Mouse (Mus musculus) heart, embryonic 15.5 days (tissue): ENCODE data around the gene Hira. TPM values are rescaled to one million over a fixed set of nuclear protein-coding genes. Genes with fewer than 3 reads are reported as not detected.
"Not testable (repeated sequence)": the region's sequence is repeated elsewhere in the genome, so short reads cannot be mapped to it uniquely, and the experiment has no call there.

Experiments
- ATAC-seq: fragments of 200-750 bp; cut with Nextera tagmentation; replicated peaks from 2 replicates; pipeline ENCODE4 v1.8.0; 2017; ENCODE audit warnings: low read depth, moderate TSS enrichment; ENCODE audit not compliant: insufficient number of reproducible peaks, insufficient read depth, low FRiP score
- H3K27ac ChIP-seq: fragments of 300-500 bp; sonication (generic); 2 replicates; pipeline ENCODE4 v1.5.1; 2015; ENCODE audit warnings: mild to moderate bottlenecking, inconsistent platforms
- H3K27me3 ChIP-seq: fragments of 300-500 bp; sonication (generic); 2 replicates; pipeline ENCODE4 v1.6.1; 2015; ENCODE audit warnings: inconsistent platforms
- H3K36me3 ChIP-seq: fragments of 300-500 bp; sonication (generic); 2 replicates; pipeline ENCODE4 v1.6.1; 2015; ENCODE audit warnings: mild to moderate bottlenecking, inconsistent platforms
- H3K4me1 ChIP-seq: fragments of 300-500 bp; sonication (generic); replicated peaks from 2 replicates; pipeline ENCODE4 v1.6.1; 2015; ENCODE audit warnings: inconsistent platforms
- H3K4me2 ChIP-seq: fragments of 300-500 bp; sonication (generic); 2 replicates; pipeline ENCODE4 v1.6.1; 2015; ENCODE audit warnings: inconsistent platforms, mild to moderate bottlenecking, moderate library complexity
- H3K4me3 ChIP-seq: fragments of 300-500 bp; sonication (generic); 2 replicates; pipeline ENCODE4 v1.5.1; 2015; ENCODE audit warnings: mild to moderate bottlenecking, inconsistent platforms
- H3K9ac ChIP-seq: fragments of 300-500 bp; sonication (generic); 2 replicates; pipeline ENCODE4 v1.6.1; 2015; ENCODE audit warnings: mild to moderate bottlenecking, inconsistent platforms
- H3K9me3 ChIP-seq: fragments of 300-500 bp; sonication (generic); replicated peaks from 2 replicates; pipeline ENCODE4 v1.6.1; 2016; ENCODE audit warnings: inconsistent platforms
- WGBS: fragments of 180-500 bp; shearing (Covaris S2); methylation state at CpG from one replicate; pipeline ENCODE4 v1.1.7; 2015; ENCODE audit warnings: mixed read lengths; 5-methylcytosine and 5-hydroxymethylcytosine counted together
- polyA plus RNA-seq: library from polyadenylated mRNA; unstranded; fragments of >200 nt; fragmentation: Nextera tagmentation; extraction: Ambion mirVana; gene quantifications from 2 replicates; pipeline ENCODE4 v1.2.1, GENCODE M21; 2015

The Hira gene
- 9.5 TPM in 2 replicates for polyA plus RNA-seq

GRCm38 (mm10) chr16:18876442-18877308 is at the start of gene Hira, which contains the start of gene Mrpl40:
Gene Hira (plus strand): TSS chr16:18877037.
Gene Mrpl40 (minus strand): TSS chr16:18876862.
- Histone ChIP-seq H3K9ac (peak within 1 kb of the TSS; percentile 94), H3K36me3 (peaks cover 33% of the 10 kb centered on the region), H3K4me3 (peak within 1 kb of the TSS; percentile 98), H3K4me1 (peaks cover 18% of the 10 kb centered on the region), H3K4me2 (peak within 1 kb of the TSS; percentile 93), H3K27me3 (no peaks in the 10 kb centered on the region), H3K27ac (peak within 1 kb of the TSS; percentile 93), H3K9me3 (no peaks in the 10 kb centered on the region)
- ATAC-seq, result peak; percentile 95
- WGBS, result under 1% methylated on average over 85 of the region's 93 CpGs

DNA sequence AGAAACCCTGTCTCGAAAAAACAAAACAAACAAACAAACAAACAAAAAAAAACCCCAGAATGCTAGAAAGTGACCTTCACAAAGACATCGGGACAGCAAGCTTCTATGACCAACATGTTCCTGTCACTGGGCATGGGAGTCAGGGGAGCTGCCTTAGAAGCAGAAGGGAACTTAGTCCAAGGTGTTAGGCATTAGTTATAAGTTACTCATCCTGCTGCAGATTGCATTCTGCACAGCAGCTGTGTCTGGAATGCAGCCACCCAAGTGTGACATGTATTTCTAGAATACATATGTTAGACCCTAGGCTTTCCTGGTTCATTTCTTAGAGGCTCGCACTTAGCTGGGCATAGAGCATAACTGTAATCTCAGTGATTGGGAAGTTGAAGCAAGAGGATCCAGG is 48.2 kb upstream of the Hira start:
- 93% methylated on average over 3 of the region's 3 CpGs for WGBS
- H3K36me3 ChIP-seq, result peaks cover 78% of the 10 kb centered on the region
- H3K27me3 ChIP-seq, result no peaks in the 10 kb centered on the region

DNA sequence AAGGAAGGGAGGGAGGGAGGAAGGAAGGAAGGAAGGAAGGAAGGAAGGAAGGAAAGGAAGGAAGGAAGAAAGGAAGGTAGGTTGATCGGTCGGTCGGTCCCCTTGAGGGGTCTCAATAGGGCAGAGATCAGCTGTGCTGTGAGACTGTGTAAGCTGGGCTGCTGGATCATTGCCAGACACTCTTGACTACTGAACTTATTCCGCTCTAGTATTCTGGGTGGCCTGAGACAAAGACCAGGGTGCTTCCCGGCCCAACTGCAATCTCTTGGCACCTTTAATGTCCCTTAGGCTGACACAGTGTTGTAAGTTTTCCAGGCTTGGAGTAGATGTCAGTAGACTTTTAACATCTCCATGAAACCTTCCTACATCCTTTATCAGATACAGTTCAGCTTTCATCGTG is 47.7 kb upstream of the Hira start:
- no peaks in the 10 kb centered on the region for H3K9me3 ChIP-seq
- no peak overlapping the region for H3K4me3 ChIP-seq
- no peaks in the 10 kb centered on the region for H3K4me1 ChIP-seq
- 67% methylated on average over 6 of the region's 6 CpGs for WGBS
- peaks cover 78% of the 10 kb centered on the region for H3K36me3 ChIP-seq
- no peak overlapping the region for H3K9ac ChIP-seq
- H3K27ac ChIP-seq, result no peak overlapping the region
- no peak overlapping the region for H3K4me2 ChIP-seq
- no peaks in the 10 kb centered on the region for H3K27me3 ChIP-seq
- no peak for ATAC-seq

More for the DNA sequence above, 48.2 kb upstream of the Hira start:
- ATAC-seq, result no peak
- no peak overlapping the region for H3K9ac ChIP-seq
- H3K4me1 ChIP-seq, result no peaks in the 10 kb centered on the region
- no peak overlapping the region for H3K4me2 ChIP-seq
- H3K9me3 ChIP-seq, result no peaks in the 10 kb centered on the region
- no peak overlapping the region for H3K27ac ChIP-seq
- no peak overlapping the region for H3K4me3 ChIP-seq

DNA sequence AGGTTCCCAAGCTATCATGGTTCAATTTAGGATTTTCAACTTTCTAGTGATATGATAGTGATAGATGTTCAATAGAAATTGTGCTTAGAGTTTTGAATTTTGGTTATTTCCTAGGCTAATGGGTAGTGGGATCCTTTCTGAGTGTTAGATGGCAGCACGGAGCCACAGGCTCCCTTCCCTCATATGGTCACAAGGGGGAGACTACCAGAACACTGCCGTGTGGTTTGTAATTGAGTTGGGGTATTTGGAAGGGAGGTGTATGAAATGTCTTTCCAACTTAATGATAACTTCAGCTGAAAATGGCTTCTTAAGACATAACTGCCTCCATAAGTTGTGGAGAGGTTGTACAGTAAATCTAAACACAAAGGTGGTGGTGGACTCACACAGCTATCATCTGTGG is 43.4 kb upstream of the Hira start:
- H3K4me3 ChIP-seq, result no peak overlapping the region
- WGBS, result 67% methylated on average over 2 of the region's 2 CpGs
- ATAC-seq, result no peak
- H3K9ac ChIP-seq, result no peak overlapping the region
- no peaks in the 10 kb centered on the region for H3K9me3 ChIP-seq
- H3K27me3 ChIP-seq, result no peaks in the 10 kb centered on the region
- no peak overlapping the region for H3K27ac ChIP-seq
- 0 out of 2 replicates have a peak, but pooled peaks cover 3% of the 10 kb centered on the region for H3K4me1 ChIP-seq
- H3K4me2 ChIP-seq, result no peak overlapping the region
- peaks cover 43% of the 10 kb centered on the region for H3K36me3 ChIP-seq

DNA sequence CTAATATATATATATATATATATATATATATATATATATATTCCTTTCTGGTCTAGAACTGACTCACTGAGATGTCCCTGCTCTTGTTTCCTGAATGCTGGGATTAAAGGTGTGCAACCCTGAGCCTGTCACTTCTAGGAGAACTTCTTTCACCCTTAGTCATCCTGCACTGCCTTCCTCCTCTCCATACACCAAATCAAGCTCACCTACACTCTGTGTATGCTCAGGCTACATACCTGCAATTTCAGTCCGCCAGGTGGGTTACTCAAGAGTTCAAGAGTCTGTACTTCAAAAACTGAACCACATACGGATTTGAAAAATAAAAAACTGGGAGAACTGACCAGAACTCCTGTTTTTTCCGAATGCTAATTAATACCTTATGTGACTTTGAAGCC is 40.8 kb upstream of the Hira start:
- WGBS, result 27% methylated on average over 3 of the region's 3 CpGs
- peak; percentile 10; the same call in 1 of the 2 replicates for ATAC-seq
- H3K4me2 ChIP-seq, result peak overlapping the region; percentile 60
- H3K27ac ChIP-seq, result no peak overlapping the region
- H3K27me3 ChIP-seq, result no peaks in the 10 kb centered on the region
- H3K36me3 ChIP-seq, result peaks cover 35% of the 10 kb centered on the region
- peak overlapping the region; percentile 81 for H3K4me3 ChIP-seq
- H3K4me1 ChIP-seq, result 0 out of 2 replicates have a peak, but pooled peaks cover 3% of the 10 kb centered on the region
- H3K9me3 ChIP-seq, result no peaks in the 10 kb centered on the region
- H3K9ac ChIP-seq, result peak overlapping the region; percentile 89; the same call in 1 of the 2 replicates

DNA sequence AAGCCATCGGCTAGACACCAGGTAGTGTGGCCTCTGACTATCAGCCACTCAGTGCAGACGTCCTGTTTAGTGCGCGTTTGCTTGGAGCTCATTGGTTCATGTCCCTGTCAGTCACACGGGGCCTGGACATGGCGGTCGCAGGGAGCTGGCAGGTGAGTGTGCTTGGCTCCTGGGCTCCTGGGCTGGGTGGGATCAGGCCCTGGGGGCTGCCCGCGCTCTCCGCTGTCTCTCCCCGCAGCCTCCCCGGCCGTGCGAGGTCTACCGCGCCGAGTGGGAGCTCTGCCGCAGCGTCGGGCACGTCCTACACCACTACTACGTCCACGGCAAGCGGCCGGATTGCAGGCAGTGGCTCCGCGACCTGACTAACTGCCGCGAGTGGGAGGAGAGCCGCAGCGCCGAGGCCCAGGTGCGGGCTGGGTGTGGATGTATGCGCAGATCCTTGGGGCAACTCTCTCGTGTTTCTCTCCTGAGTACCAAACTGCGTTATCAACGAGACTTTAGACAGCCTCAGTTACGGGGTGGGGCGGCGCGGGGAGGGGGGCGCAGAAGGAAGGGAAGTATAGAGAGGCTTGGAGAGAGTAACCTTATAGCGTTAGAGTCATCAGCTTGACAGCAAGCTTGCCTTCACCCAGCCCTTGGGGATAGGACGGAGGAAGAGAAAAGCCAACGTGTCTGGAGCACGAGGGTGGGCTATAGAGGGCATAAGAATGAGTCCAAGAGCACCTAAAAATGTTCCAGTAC is 40.2 kb upstream of the Hira start, which contains the start of the genes 2510002D24Rik and Gm28539:
TSS of gene 2510002D24Rik (plus strand) at position 111 of the 741 bp plus-strand sequence.
TSS of gene Gm28539 (plus strand) at position 117 of the 741 bp plus-strand sequence.
- peak within 1 kb of the TSS; percentile 89 for H3K9ac ChIP-seq
- 0 out of 2 replicates have a peak, but pooled peaks cover 3% of the 10 kb centered on the region for H3K4me1 ChIP-seq
- H3K4me2 ChIP-seq, result peak within 1 kb of the TSS; percentile 60
- H3K36me3 ChIP-seq, result peaks cover 29% of the 10 kb centered on the region
- under 1% methylated on average over 46 of the region's 46 CpGs for WGBS
- no peaks in the 10 kb centered on the region for H3K9me3 ChIP-seq
- no peaks in the 10 kb centered on the region for H3K27me3 ChIP-seq
- ATAC-seq, result peak; percentile 96
- peak within 1 kb of the TSS; percentile 65 for H3K27ac ChIP-seq
- peak within 1 kb of the TSS; percentile 81 for H3K4me3 ChIP-seq

DNA sequence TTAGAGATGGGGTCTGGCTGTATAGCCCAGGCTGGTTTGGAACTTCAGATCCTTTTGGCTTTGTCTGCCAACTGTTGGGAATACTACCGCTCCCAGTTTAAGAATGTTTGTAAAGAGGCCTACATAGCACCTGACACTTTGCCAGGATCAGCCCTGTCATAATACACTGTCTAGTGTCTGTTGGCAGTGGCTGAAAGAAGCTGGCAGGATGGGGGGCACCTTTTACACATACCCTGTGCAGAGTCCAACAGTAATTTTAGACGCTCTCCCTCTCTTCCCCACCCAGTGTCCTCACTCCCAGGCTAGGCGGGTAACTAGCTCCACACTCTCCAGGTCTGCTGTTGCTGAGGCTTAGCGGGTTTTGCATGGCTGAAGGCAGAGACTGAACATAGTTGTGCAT is 38.5 kb upstream of the Hira start:
- Histone ChIP-seq H3K4me2 (no peak overlapping the region), H3K27ac (no peak overlapping the region), H3K9me3 (no peaks in the 10 kb centered on the region), H3K27me3 (no peaks in the 10 kb centered on the region), H3K4me3 (no peak overlapping the region), H3K36me3 (peaks cover 18% of the 10 kb centered on the region; the same call in 1 of the 2 replicates), H3K9ac (no peak overlapping the region), H3K4me1 (0 out of 2 replicates have a peak, but pooled peaks cover 3% of the 10 kb centered on the region)
- WGBS, result 88% methylated on average over 4 of the region's 4 CpGs
- ATAC-seq, result no peak

DNA sequence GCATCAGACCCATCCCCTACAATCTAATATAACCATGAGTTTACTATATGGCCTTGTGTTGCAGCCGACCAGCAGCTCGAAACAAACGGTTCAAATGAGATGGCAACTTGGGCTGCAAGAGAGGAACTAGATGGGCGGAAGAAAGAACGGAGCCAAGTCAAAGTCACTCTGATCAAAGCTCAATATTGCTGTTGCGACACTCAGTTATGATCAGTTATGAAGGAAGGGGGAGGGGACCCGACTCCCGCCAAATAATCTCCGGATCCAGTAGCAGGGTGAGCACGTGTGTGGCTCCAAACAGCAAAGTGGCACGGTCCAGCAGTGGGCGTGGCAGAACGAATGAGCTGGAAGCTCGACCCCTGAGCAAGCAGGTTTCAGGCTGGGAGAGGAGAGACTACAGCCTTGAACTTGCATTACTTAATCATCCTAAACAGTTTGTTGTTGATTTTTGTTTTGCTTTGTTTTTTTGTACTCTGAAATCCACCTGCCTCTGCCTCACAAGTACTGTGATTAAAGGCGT is 30.5 kb upstream of the Hira start:
- ATAC-seq, result no peak
- WGBS, result 82% methylated on average over 15 of the region's 15 CpGs
- Histone ChIP-seq H3K27me3 (no peaks in the 10 kb centered on the region), H3K9ac (no peak overlapping the region), H3K9me3 (no peaks in the 10 kb centered on the region; the same call in 1 of the 2 replicates), H3K4me1 (no peaks in the 10 kb centered on the region), H3K4me2 (no peak overlapping the region), H3K27ac (no peak overlapping the region), H3K4me3 (no peak overlapping the region), H3K36me3 (no peaks in the 10 kb centered on the region)

GRCm38 (mm10) chr16:18849521-18850190 is 27.2 kb upstream of the Hira start:
- not testable (repeated sequence) for H3K27ac ChIP-seq, H3K4me2 ChIP-seq, ATAC-seq, H3K9me3 ChIP-seq, H3K27me3 ChIP-seq, H3K9ac ChIP-seq, H3K4me1 ChIP-seq, H3K4me3 ChIP-seq, H3K36me3 ChIP-seq
- 90% methylated on average over 16 of the region's 17 CpGs for WGBS

- H3K4me3 ChIP-seq, result no peak overlapping the region
- H3K4me2 ChIP-seq, result no peak overlapping the region
- H3K9me3 ChIP-seq, result no peaks in the 10 kb centered on the region
- no peaks in the 10 kb centered on the region for H3K27me3 ChIP-seq
- H3K9ac ChIP-seq, result no peak overlapping the region
- H3K36me3 ChIP-seq, result no peaks in the 10 kb centered on the region
- no peak for ATAC-seq
- H3K4me1 ChIP-seq, result no peaks in the 10 kb centered on the region
- H3K27ac ChIP-seq, result no peak overlapping the region
Measured at GRCm38 (mm10) chr16:18858551-18858950, 18.3 kb upstream of the Hira start.
